Mouse (Mus musculus) liver, postnatal 0 days (tissue): ENCODE measurements around the gene Efcab14.

ENCODE experiments used
- CTCF ChIP-seq: sonication (generic); IDR thresholded peaks from 2 replicates; pipeline ENCODE4 v1.5.1; 2016; ENCODE audit warnings: antibody characterized with exemption, low read depth
- EP300 ChIP-seq: IDR thresholded peaks from 2 replicates; pipeline ENCODE4 v1.6.1; 2016; ENCODE audit warnings: antibody characterized with exemption, low read depth, mild to moderate bottlenecking

- TF ChIP-seq CTCF = no peak
- no peak for TF ChIP-seq EP300
Measured at GRCm38 (mm10) chr4:115820199-115820598, 82.7 kb downstream of the Efcab14 start.
